Mouse (Mus musculus): Measurements from ENCODE around the gene Dcakd. TPM values are rescaled to one million over a fixed set of nuclear protein-coding genes. Genes with fewer than 3 reads are reported as not detected.
"Not testable (repeated sequence)": the region's sequence is repeated elsewhere in the genome, so short reads cannot be mapped to it uniquely, and the experiment has no call there.

The Dcakd gene
- total and polyA plus RNA-seq, 2 experiments from 2014 or later, result 165 to 191 TPM

DNA sequence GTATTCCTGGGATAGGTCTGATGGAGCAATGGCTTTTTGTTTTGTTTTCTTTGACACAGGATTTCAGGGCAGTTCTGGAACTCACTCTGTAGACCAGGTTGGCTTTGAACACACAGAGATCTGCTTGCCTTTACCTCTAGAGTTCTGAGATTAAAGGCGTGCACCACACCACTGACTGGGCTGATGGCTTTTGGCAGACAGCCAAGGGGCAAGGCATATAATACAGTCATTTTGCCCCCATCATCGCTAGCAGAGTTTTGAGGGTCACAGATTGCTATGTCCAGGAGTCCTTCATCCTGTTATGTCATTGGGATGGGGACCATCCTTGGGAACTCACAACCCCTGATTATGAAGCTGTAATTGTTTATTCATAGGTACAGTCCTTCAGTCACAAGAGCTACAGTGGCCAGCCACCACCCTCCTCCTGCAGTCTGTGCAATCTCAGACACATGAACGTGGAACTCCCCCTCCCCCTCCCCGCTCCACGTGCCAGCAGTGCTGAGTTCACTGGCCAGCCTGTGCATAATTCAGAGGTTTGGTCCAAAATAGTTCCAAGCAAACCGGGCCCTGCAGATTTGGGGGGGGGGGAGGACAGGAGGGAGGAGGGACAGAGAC lies 50.0 kb downstream of the Dcakd start:
- H3K36me3 ChIP-seq (ENCODE audit: insufficient read depth, low read length), result no peaks in the 10 kb centered on the region
- no peak overlapping the region for H3K4me2 ChIP-seq (ENCODE audit: low read depth, low read length, poor library complexity, severe bottlenecking)
- H3K27ac ChIP-seq (ENCODE audit: low read depth, low read length), result no peak overlapping the region
- H3K9me3 ChIP-seq (ENCODE audit: low read length), result no peaks in the 10 kb centered on the region
- no peak for DNase-seq (ENCODE audit: low spot score)
- H3K27me3 ChIP-seq (ENCODE audit: insufficient read depth, low read length), result no peaks in the 10 kb centered on the region
- no peak overlapping the region for H3K4me3 ChIP-seq (ENCODE audit: low read depth, low read length)
- H3K4me1 ChIP-seq (ENCODE audit: insufficient read depth, low read length), result no peaks in the 10 kb centered on the region
- ATAC-seq (ENCODE audit: low FRiP score), result no peak
- H3K9ac ChIP-seq (replicated peaks; ENCODE audit: low read length, poor library complexity, severe bottlenecking), result no peak overlapping the region
- TF ChIP-seq CTCF (IDR thresholded peaks at IDR 0.05), result no peak
- WGBS, result 46% methylated on average over 6 of the region's 6 CpGs

DNA sequence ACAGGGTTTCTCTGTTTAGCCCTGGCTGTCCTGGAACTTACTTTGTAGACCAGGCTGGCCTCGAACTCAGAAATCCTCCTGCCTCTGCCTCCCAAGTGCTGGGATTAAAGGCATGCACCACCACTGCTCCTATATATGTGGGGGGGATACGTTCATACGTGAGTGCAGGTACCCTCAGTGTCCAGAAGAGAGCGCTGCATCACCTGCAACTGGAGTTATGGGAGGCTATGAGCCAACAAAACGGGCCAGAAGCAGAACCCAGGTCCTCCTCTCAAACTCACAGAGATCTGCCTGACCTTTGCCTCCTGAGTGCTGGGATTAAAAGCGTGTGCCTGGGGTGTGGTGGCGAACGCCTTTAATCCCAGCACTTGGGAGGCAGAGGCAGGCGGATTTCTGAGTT lies 52.2 kb downstream of the Dcakd start:
- H3K4me1 ChIP-seq (ENCODE audit: insufficient read depth, low read length); H3K9ac ChIP-seq (replicated peaks; ENCODE audit: low read length, poor library complexity, severe bottlenecking); H3K4me3 ChIP-seq (ENCODE audit: low read depth, low read length); H3K27ac ChIP-seq (ENCODE audit: low read depth, low read length); H3K9me3 ChIP-seq (ENCODE audit: low read length); H3K36me3 ChIP-seq (ENCODE audit: insufficient read depth, low read length); ATAC-seq (ENCODE audit: low FRiP score); DNase-seq (ENCODE audit: low spot score); H3K27me3 ChIP-seq (ENCODE audit: insufficient read depth, low read length); H3K4me2 ChIP-seq (ENCODE audit: low read depth, low read length, poor library complexity, severe bottlenecking): not testable (repeated sequence)
- 87% methylated on average over 9 of the region's 9 CpGs for WGBS

DNA sequence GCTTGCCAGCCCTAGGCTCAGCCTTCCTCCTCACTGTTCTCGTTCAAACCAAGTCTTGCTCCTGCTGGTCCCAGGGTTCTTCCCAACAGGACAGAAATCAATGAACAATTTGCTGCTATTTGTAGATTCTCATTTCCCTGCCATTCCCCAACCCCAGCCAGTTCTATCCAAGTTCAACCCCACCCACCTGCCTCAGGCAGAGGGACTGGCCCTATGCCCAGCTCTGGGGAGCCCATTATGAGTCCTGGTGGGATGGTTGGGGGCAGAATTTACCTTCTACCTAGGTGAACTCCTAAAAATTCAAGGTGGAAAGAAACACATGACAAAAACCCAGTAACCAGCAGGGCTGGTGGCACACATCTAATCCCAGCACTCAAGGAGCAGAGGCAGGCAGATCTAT lies 55.8 kb downstream of the Dcakd start:
- Histone ChIP-seq H3K9ac (replicated peaks; ENCODE audit: low read length, poor library complexity, severe bottlenecking) (no peak overlapping the region), H3K9me3 (ENCODE audit: low read length) (no peaks in the 10 kb centered on the region), H3K4me3 (ENCODE audit: low read depth, low read length) (no peak overlapping the region), H3K27me3 (ENCODE audit: insufficient read depth, low read length) (no peaks in the 10 kb centered on the region), H3K27ac (ENCODE audit: low read depth, low read length) (no peak overlapping the region), H3K36me3 (ENCODE audit: insufficient read depth, low read length) (no peaks in the 10 kb centered on the region), H3K4me2 (ENCODE audit: low read depth, low read length, poor library complexity, severe bottlenecking) (no peak overlapping the region), H3K4me1 (ENCODE audit: insufficient read depth, low read length) (no peaks in the 10 kb centered on the region)
- no peak for TF ChIP-seq CTCF (IDR thresholded peaks at IDR 0.05)
- DNase-seq (ENCODE audit: low spot score) (no peak), ATAC-seq (ENCODE audit: low FRiP score) (no peak)
- WGBS, result 63% methylated on average over 1 of the region's 1 CpGs

DNA sequence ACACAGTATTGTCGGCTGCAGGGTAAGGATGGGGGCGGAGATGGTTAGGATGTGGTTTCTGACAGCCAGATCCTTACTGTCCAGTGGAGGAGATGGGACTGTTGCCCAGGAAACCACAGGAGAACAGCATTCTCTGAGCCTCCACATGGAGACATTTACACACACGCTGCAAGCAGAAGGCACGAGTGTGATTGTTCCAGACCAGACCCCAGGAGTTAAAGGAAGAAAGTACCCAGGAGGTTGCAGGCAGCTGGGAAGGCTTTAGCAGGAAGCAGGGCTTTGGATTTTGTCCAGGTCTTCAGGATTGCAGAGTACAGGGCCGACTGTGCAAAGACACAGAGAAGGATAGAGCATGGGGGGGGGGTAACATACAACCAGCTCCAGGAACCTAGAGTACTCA lies 56.5 kb downstream of the Dcakd start:
- H3K27ac ChIP-seq (ENCODE audit: low read depth, low read length), result no peak overlapping the region
- ATAC-seq (ENCODE audit: low FRiP score), result no peak
- no peak for TF ChIP-seq CTCF (IDR thresholded peaks at IDR 0.05)
- no peaks in the 10 kb centered on the region for H3K27me3 ChIP-seq (ENCODE audit: insufficient read depth, low read length)
- no peaks in the 10 kb centered on the region for H3K36me3 ChIP-seq (ENCODE audit: insufficient read depth, low read length)
- WGBS, result 38% methylated on average over 5 of the region's 5 CpGs
- no peaks in the 10 kb centered on the region for H3K4me1 ChIP-seq (ENCODE audit: insufficient read depth, low read length)
- no peaks in the 10 kb centered on the region for H3K9me3 ChIP-seq (ENCODE audit: low read length)
- no peak overlapping the region for H3K4me3 ChIP-seq (ENCODE audit: low read depth, low read length)
- H3K4me2 ChIP-seq (ENCODE audit: low read depth, low read length, poor library complexity, severe bottlenecking), result no peak overlapping the region
- H3K9ac ChIP-seq (replicated peaks; ENCODE audit: low read length, poor library complexity, severe bottlenecking), result no peak overlapping the region
- DNase-seq (ENCODE audit: low spot score), result peak; percentile 55

DNA sequence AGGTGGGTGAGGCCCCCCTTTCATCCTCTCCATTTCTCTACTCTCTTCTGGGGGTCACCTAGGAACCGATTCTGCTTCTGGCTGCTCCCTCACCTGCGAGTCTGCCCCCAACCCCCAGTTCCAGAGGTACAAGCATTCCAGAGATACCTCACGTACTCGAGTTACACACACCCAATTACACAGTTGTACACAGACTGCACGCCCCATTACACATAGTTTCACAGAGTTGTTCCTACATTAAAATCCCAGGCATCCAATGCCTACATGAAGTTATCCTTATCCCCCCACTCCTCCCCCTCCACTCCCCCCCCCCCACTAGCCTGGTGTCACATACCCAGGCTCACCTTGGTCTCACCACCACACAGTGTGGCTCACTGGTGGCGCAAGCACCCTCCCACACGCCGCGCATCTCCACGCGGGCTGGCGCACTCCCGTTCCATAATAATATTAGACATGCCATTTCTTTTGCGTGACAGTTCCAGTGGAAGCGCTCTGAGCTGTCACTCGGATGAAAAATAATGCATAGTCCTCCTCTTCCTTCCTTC lies 63.5 kb downstream of the Dcakd start:
- no peaks in the 10 kb centered on the region for H3K27me3 ChIP-seq (ENCODE audit: insufficient read depth, low read length)
- peaks cover 9% of the 10 kb centered on the region; the same call in 1 of the 2 replicates for H3K4me1 ChIP-seq (ENCODE audit: insufficient read depth, low read length)
- DNase-seq (ENCODE audit: low spot score) (no peak), ATAC-seq (ENCODE audit: low FRiP score) (no peak)
- H3K36me3 ChIP-seq (ENCODE audit: insufficient read depth, low read length), result no peaks in the 10 kb centered on the region
- H3K9me3 ChIP-seq (ENCODE audit: low read length), result no peaks in the 10 kb centered on the region
- H3K4me2 ChIP-seq (ENCODE audit: low read depth, low read length, poor library complexity, severe bottlenecking), result no peak overlapping the region
- H3K4me3 ChIP-seq (ENCODE audit: low read depth, low read length), result no peak overlapping the region
- H3K9ac ChIP-seq (replicated peaks; ENCODE audit: low read length, poor library complexity, severe bottlenecking), result no peak overlapping the region
- WGBS, result 70% methylated on average over 16 of the region's 16 CpGs
- no peak overlapping the region for H3K27ac ChIP-seq (ENCODE audit: low read depth, low read length)
- no peak for TF ChIP-seq CTCF (IDR thresholded peaks at IDR 0.05)

DNA sequence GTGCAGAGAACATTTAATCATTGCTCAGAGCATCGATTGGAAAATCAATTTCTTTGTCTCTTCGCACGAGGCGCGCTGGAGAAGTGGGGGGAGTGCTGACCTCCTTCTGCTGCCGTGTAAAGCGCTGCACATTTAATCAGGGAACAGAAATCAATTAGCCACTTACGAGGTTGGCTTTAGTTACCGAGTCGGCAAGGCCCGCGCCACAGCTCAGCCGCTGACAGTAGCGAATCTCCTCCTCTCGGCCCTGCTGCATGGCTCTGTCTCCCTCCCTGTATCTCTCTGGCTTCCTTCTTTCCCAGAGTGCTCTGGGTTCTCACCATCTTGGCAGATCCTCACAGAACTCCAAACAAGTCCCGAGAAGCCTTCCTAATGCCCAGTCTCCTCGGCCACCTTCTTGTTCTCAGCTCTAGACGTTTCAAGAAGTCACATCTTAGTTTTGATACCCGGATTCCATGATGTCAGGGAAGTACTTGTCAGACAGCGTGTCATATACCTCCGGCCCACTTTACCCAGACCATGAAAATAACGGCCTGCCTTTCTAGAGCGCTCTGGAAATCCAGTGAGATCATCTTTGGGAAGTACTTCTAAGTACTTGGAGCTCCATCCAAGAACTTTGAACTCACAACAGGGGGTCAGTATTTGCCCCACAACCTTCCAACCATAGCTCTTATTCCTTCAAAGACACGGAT lies 64.1 kb downstream of the Dcakd start:
- 17% methylated on average over 24 of the region's 24 CpGs for WGBS
- no peak for ATAC-seq (ENCODE audit: low FRiP score)
- peak; percentile 58 for DNase-seq (ENCODE audit: low spot score)
- TF ChIP-seq CTCF (IDR thresholded peaks at IDR 0.05), result no peak
- H3K9me3 ChIP-seq (ENCODE audit: low read length), result no peaks in the 10 kb centered on the region
- H3K4me2 ChIP-seq (ENCODE audit: low read depth, low read length, poor library complexity, severe bottlenecking), result peak overlapping the region; percentile 23
- H3K27me3 ChIP-seq (ENCODE audit: insufficient read depth, low read length), result no peaks in the 10 kb centered on the region
- H3K36me3 ChIP-seq (ENCODE audit: insufficient read depth, low read length), result no peaks in the 10 kb centered on the region
- H3K27ac ChIP-seq (ENCODE audit: low read depth, low read length), result peak overlapping the region; percentile 52
- H3K4me3 ChIP-seq (ENCODE audit: low read depth, low read length), result no peak overlapping the region
- H3K4me1 ChIP-seq (ENCODE audit: insufficient read depth, low read length), result peaks cover 9% of the 10 kb centered on the region; the same call in 1 of the 2 replicates
- H3K9ac ChIP-seq (replicated peaks; ENCODE audit: low read length, poor library complexity, severe bottlenecking), result peak overlapping the region; percentile 37; the same call in 1 of the 2 replicates

Data from midbrain, postnatal 0 days (tissue).